Mouse (Mus musculus): ENCODE results near the gene Cd81. TPM values are rescaled to one million over a fixed set of nuclear protein-coding genes. Genes with fewer than 3 reads are reported as not detected.

Cd81 gene
- polyA plus RNA-seq, 1 experiment from 2014 or later, result 765 TPM

- Histone ChIP-seq H3K4me2 (ENCODE audit: low read depth, low read length) (no peak overlapping the region), H3K9ac (ENCODE audit: low read length) (no peak overlapping the region), H3K27me3 (ENCODE audit: control insufficient read depth, insufficient read depth, low read depth, low read length) (no peaks in the 10 kb centered on the region), H3K4me3 (ENCODE audit: low read length) (no peak overlapping the region), H3K9me3 (ENCODE audit: control insufficient read depth, low read length) (no peaks in the 10 kb centered on the region), H3K27ac (ENCODE audit: low read length) (no peak overlapping the region), H3K36me3 (ENCODE audit: control insufficient read depth, insufficient read depth, low read length) (peaks cover 8% of the 10 kb centered on the region; the same call in 1 of the 2 replicates), H3K4me1 (replicated peaks; ENCODE audit: control insufficient read depth, insufficient read depth, low read length) (peaks cover 22% of the 10 kb centered on the region)
- WGBS, result 91% methylated on average over 5 of the region's 5 CpGs
- ATAC-seq (ENCODE audit: low read depth), result no peak
These were observed 20.1 kb downstream of the Cd81 start for GRCm38 (mm10) chr7:143072605-143073004.

- Histone ChIP-seq H3K27ac (ENCODE audit: low read length) (no peak overlapping the region), H3K4me2 (ENCODE audit: low read depth, low read length) (no peak overlapping the region), H3K9me3 (ENCODE audit: control insufficient read depth, low read length) (no peaks in the 10 kb centered on the region), H3K4me3 (ENCODE audit: low read length) (no peak overlapping the region), H3K9ac (ENCODE audit: low read length) (no peak overlapping the region), H3K27me3 (ENCODE audit: control insufficient read depth, insufficient read depth, low read depth, low read length) (no peaks in the 10 kb centered on the region), H3K4me1 (replicated peaks; ENCODE audit: control insufficient read depth, insufficient read depth, low read length) (peaks cover 18% of the 10 kb centered on the region), H3K36me3 (ENCODE audit: control insufficient read depth, insufficient read depth, low read length) (peaks cover 3% of the 10 kb centered on the region; the same call in 1 of the 2 replicates)
- 47% methylated on average over 1 of the region's 1 CpGs for WGBS
- no peak for ATAC-seq (ENCODE audit: low read depth)
These were observed 20.5 kb downstream of the Cd81 start for GRCm38 (mm10) chr7:143073086-143073485.

- Histone ChIP-seq H3K27me3 (ENCODE audit: control insufficient read depth, insufficient read depth, low read depth, low read length) (no peaks in the 10 kb centered on the region), H3K27ac (ENCODE audit: low read length) (no peak overlapping the region), H3K9me3 (ENCODE audit: control insufficient read depth, low read length) (no peaks in the 10 kb centered on the region), H3K9ac (ENCODE audit: low read length) (no peak overlapping the region), H3K4me3 (ENCODE audit: low read length) (no peak overlapping the region), H3K4me1 (replicated peaks; ENCODE audit: control insufficient read depth, insufficient read depth, low read length) (peaks cover 6% of the 10 kb centered on the region), H3K36me3 (ENCODE audit: control insufficient read depth, insufficient read depth, low read length) (no peaks in the 10 kb centered on the region), H3K4me2 (ENCODE audit: low read depth, low read length) (no peak overlapping the region)
- ATAC-seq (ENCODE audit: low read depth), result no peak
- WGBS, result 62% methylated on average over 5 of the region's 5 CpGs
These were observed 22.9 kb downstream of the Cd81 start for GRCm38 (mm10) chr7:143075394-143075793.

GRCm38 (mm10) chr7:143077351-143077750 is 24.8 kb downstream of the Cd81 start:
- no peak overlapping the region for H3K9ac ChIP-seq (ENCODE audit: low read length)
- H3K36me3 ChIP-seq (ENCODE audit: control insufficient read depth, insufficient read depth, low read length), result no peaks in the 10 kb centered on the region
- WGBS, result 83% methylated on average over 2 of the region's 2 CpGs
- no peak overlapping the region for H3K27ac ChIP-seq (ENCODE audit: low read length)
- H3K4me2 ChIP-seq (ENCODE audit: low read depth, low read length), result no peak overlapping the region
- no peaks in the 10 kb centered on the region for H3K4me1 ChIP-seq (replicated peaks; ENCODE audit: control insufficient read depth, insufficient read depth, low read length)
- no peak overlapping the region for H3K4me3 ChIP-seq (ENCODE audit: low read length)
- ATAC-seq (ENCODE audit: low read depth), result no peak
- no peaks in the 10 kb centered on the region for H3K27me3 ChIP-seq (ENCODE audit: control insufficient read depth, insufficient read depth, low read depth, low read length)
- H3K9me3 ChIP-seq (ENCODE audit: control insufficient read depth, low read length), result no peaks in the 10 kb centered on the region

GRCm38 (mm10) chr7:143082024-143082423 is 29.5 kb downstream of the Cd81 start:
- 60% methylated on average over 6 of the region's 6 CpGs for WGBS
- H3K9ac ChIP-seq (ENCODE audit: low read length), result no peak overlapping the region

GRCm38 (mm10) chr7:143083708-143084107 is 31.2 kb downstream of the Cd81 start:
- no peak for ATAC-seq (ENCODE audit: low read depth)
- no peaks in the 10 kb centered on the region for H3K9me3 ChIP-seq (ENCODE audit: control insufficient read depth, low read length)
- H3K9ac ChIP-seq (ENCODE audit: low read length), result no peak overlapping the region
- H3K27me3 ChIP-seq (ENCODE audit: control insufficient read depth, insufficient read depth, low read depth, low read length), result no peaks in the 10 kb centered on the region
- H3K4me2 ChIP-seq (ENCODE audit: low read depth, low read length), result no peak overlapping the region
- WGBS, result 88% methylated on average over 2 of the region's 2 CpGs
- no peaks in the 10 kb centered on the region for H3K36me3 ChIP-seq (ENCODE audit: control insufficient read depth, insufficient read depth, low read length)
- no peak overlapping the region for H3K27ac ChIP-seq (ENCODE audit: low read length)
- peaks cover 6% of the 10 kb centered on the region; the same call in 1 of the 2 replicates for H3K4me1 ChIP-seq (replicated peaks; ENCODE audit: control insufficient read depth, insufficient read depth, low read length)
- no peak overlapping the region for H3K4me3 ChIP-seq (ENCODE audit: low read length)

More at GRCm38 (mm10) chr7:143082024-143082423, 29.5 kb downstream of the Cd81 start:
- Histone ChIP-seq H3K4me1 (replicated peaks; ENCODE audit: control insufficient read depth, insufficient read depth, low read length) (peaks cover 6% of the 10 kb centered on the region; the same call in 1 of the 2 replicates), H3K9me3 (ENCODE audit: control insufficient read depth, low read length) (no peaks in the 10 kb centered on the region), H3K27ac (ENCODE audit: low read length) (no peak overlapping the region), H3K36me3 (ENCODE audit: control insufficient read depth, insufficient read depth, low read length) (no peaks in the 10 kb centered on the region), H3K27me3 (ENCODE audit: control insufficient read depth, insufficient read depth, low read depth, low read length) (no peaks in the 10 kb centered on the region), H3K4me2 (ENCODE audit: low read depth, low read length) (no peak overlapping the region), H3K4me3 (ENCODE audit: low read length) (no peak overlapping the region)
- no peak for ATAC-seq (ENCODE audit: low read depth)

- peak; percentile 53 for ATAC-seq (ENCODE audit: low read depth)
- H3K9me3 ChIP-seq (ENCODE audit: control insufficient read depth, low read length), result no peaks in the 10 kb centered on the region
- peak overlapping the region; percentile 54; the same call in 1 of the 2 replicates for H3K27ac ChIP-seq (ENCODE audit: low read length)
- H3K27me3 ChIP-seq (ENCODE audit: control insufficient read depth, insufficient read depth, low read depth, low read length), result no peaks in the 10 kb centered on the region
- WGBS, result 61% methylated on average over 2 of the region's 2 CpGs
- no peaks in the 10 kb centered on the region for H3K36me3 ChIP-seq (ENCODE audit: control insufficient read depth, insufficient read depth, low read length)
- H3K9ac ChIP-seq (ENCODE audit: low read length), result 0 out of 2 replicates have a peak overlapping the region, but pooled peaks have one; percentile 19
- H3K4me1 ChIP-seq (replicated peaks; ENCODE audit: control insufficient read depth, insufficient read depth, low read length), result peaks cover 6% of the 10 kb centered on the region; the same call in 1 of the 2 replicates
- H3K4me3 ChIP-seq (ENCODE audit: low read length), result no peak overlapping the region
- no peak overlapping the region; the same call in 1 of the 2 replicates for H3K4me2 ChIP-seq (ENCODE audit: low read depth, low read length)
These were observed 33.8 kb downstream of the Cd81 start for GRCm38 (mm10) chr7:143086366-143086765.

- no peak overlapping the region for H3K4me3 ChIP-seq (ENCODE audit: low read length)
- no peaks in the 10 kb centered on the region for H3K9me3 ChIP-seq (ENCODE audit: control insufficient read depth, low read length)
- H3K27ac ChIP-seq (ENCODE audit: low read length), result peak overlapping the region; percentile 54; the same call in 1 of the 2 replicates
- peaks cover 6% of the 10 kb centered on the region; the same call in 1 of the 2 replicates for H3K4me1 ChIP-seq (replicated peaks; ENCODE audit: control insufficient read depth, insufficient read depth, low read length)
- 0 out of 2 replicates have a peak overlapping the region, but pooled peaks have one; percentile 19 for H3K9ac ChIP-seq (ENCODE audit: low read length)
- H3K36me3 ChIP-seq (ENCODE audit: control insufficient read depth, insufficient read depth, low read length), result no peaks in the 10 kb centered on the region
- H3K4me2 ChIP-seq (ENCODE audit: low read depth, low read length), result no peak overlapping the region
- no peaks in the 10 kb centered on the region for H3K27me3 ChIP-seq (ENCODE audit: control insufficient read depth, insufficient read depth, low read depth, low read length)
- 35% methylated on average over 4 of the region's 4 CpGs for WGBS
- ATAC-seq (ENCODE audit: low read depth), result peak; percentile 78
These were observed 34.6 kb downstream of the Cd81 start for GRCm38 (mm10) chr7:143087070-143087579.

- no peaks in the 10 kb centered on the region for H3K36me3 ChIP-seq (ENCODE audit: control insufficient read depth, insufficient read depth, low read length)
- no peak overlapping the region for H3K27ac ChIP-seq (ENCODE audit: low read length)
- no peak overlapping the region for H3K4me3 ChIP-seq (ENCODE audit: low read length)
- no peak overlapping the region for H3K9ac ChIP-seq (ENCODE audit: low read length)
- no peak overlapping the region for H3K4me2 ChIP-seq (ENCODE audit: low read depth, low read length)
- no peak for ATAC-seq (ENCODE audit: low read depth)
- H3K9me3 ChIP-seq (ENCODE audit: control insufficient read depth, low read length), result no peaks in the 10 kb centered on the region
- no peaks in the 10 kb centered on the region for H3K4me1 ChIP-seq (replicated peaks; ENCODE audit: control insufficient read depth, insufficient read depth, low read length)
- H3K27me3 ChIP-seq (ENCODE audit: control insufficient read depth, insufficient read depth, low read depth, low read length), result no peaks in the 10 kb centered on the region
- WGBS, result 58% methylated on average over 3 of the region's 3 CpGs
These were observed 41.3 kb downstream of the Cd81 start for GRCm38 (mm10) chr7:143093847-143094246.
